Mouse (Mus musculus): ENCODE measurements around the gene Acp2.

Gene Acp2

DNA sequence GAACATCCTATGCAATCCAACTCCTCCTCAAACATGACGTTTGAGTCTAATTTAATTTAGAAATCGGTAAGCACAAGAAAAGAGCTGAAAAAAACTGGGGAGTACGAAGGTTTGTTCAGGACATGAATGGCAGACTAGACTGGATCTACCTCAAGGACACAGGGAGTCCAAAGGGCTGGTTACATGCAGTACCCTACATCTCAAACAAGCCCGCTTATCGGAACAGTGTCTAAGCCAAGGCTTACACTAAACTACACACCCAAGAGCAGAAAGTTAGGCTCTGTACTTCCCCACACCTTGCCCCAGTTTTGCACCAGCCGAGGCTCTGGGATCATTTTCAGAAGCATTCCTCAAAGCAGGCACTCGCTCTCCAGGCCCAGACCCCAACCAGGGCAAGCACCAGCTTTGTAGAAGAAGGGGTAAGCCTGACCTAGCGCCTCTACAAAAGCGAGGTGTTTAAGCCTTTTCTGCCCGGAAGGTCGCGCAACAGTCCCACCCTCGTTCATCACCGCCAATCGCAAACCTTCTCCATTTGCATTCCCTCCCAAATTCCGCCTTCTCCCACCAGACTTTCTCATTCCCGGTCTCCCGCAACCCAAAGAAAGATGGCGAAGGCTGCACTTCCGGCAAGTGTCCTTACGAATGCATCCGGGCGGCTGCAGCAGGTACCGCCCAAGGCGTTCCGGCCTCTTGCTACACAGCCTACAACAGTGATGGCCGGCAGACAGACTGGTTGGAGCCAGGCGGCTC is at the start of gene Acp2, which contains the start of gene Nr1h3:
Gene Acp2, plus strand, starts transcription at position 664 of the 750 bp plus-strand sequence.
Gene Nr1h3, minus strand, starts transcription at position 613 of the 750 bp plus-strand sequence.
- DNase-seq (ENCODE audit: low read depth, low spot score): peak; percentile 95

DNA sequence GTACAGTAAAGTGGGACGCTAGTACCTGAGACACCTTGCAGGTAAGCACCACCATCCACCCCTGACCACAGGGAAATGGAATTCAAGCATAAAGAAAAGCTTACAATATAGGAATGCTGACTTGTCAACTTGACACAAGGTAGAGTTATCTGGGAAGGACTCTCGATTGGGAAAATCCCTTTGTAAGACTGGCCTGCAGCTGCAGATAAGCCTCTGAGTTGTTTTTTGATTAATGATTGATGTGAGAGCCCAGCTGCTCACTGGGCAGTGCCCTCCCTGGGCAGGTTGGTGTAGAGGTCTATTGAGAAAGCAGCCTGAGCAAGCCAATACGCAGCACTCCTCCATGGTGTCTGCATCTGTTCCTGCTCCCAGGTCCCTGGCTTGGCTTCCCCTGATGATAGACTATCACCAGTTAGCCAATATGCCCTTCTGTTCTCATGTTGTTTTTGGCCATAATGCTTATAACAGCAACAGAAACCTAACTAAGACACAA is 49.8 kb upstream of the Acp2 start:
- no peak for DNase-seq (ENCODE audit: low read depth, low spot score)

GRCm38 (mm10) chr2:91154091-91154490 is 48.6 kb upstream of the Acp2 start:
- DNase-seq (ENCODE audit: low read depth, low spot score): no peak

DNA sequence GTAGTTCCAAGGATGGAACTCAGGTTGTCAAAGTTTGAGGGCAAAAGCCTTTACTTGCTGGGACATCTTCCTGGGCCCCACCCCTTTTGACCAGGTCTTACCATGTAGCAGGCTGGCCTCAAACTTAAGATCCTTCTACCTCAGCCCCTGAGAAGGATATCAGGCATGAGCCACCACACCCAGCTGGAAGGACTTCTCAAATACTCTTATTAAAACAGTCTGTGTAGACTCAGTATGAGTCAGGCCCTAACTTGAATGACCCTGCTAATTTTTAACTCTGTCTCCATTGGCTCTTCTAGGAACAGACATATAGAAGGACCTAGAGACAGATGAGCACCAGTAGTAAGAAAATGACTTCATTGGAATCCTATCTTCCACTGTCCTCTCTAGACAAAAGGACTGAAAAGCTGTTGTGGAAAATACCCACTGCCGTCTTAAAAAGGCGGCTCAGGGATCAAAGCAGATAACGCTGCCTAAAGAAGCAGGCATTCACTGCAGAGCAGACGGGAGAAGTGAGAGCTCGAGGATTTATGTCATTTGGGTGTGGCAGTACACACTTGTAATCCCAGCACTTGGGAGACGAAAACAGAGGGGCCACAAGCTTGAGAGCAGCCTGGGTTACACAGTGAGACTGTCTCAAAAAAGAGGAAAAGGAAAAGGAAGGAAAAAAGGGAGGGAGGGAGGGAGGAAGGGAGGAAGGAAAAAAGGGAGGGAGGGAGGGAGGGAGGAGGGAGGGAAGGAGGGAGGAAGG is 45.5 kb upstream of the Acp2 start:
- no peak for DNase-seq (ENCODE audit: low read depth, low spot score)

DNA sequence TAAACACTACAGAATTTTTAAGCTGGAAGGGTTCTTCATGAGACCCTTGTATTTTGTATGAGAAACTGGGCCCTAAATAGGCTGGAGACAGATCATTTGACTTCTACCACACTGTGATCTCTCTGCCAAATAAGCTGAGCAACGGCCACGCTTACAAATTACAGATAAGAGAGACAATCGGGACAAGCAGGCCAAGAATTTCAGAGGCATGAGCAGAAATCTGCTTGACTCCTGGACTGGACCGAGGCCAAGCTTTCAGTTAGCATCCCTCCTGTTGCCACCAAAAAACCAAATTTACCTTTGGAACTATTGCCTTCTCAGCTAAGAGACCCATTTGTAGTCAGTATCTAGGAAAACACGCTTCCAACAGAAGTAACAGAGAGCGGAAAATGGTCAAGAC is 42.1 kb upstream of the Acp2 start:
- DNase-seq (ENCODE audit: low read depth, low spot score): no peak

GRCm38 (mm10) chr2:91162952-91163351 is 39.7 kb upstream of the Acp2 start:
- no peak for DNase-seq (ENCODE audit: low read depth, low spot score)

DNA sequence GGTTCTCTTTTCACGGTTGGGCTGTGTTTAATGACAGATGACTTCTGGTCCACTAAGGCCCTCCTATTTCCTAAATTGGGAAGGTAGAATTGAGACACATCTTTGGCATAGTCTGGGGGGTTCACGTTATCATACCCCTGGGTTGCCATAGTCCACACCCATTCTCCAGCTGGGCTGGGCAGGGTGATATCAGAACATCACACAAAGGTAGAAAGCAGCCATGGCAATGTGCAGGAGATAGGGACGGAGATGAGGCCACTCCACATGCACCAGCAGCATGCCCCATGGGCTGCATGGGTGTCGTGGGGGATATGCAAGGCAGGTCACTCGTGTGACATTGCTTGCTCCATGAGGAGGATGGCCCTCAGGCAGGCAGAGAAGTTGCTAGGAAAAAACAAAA is 39.2 kb upstream of the Acp2 start:
- no peak for DNase-seq (ENCODE audit: low read depth, low spot score)

DNA sequence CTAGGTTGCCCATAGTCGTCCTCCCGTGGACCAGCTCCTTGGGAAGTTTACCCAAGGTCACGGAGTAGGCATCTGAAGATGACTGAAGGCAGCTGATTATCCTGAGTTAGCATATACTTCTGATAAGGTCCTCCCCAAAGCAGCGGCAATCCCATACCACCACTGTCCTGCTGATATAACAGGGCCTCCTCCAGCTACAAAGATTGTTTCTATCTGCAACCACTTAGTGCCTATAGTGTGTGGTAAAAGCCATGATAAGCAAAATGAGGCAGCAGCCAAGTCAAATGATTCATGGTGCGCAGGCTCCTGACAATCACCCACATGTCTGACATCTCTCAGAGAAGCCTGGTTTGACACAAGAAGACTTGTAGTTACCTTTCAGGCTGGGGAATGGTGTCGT is 37.7 kb upstream of the Acp2 start:
- DNase-seq (ENCODE audit: low read depth, low spot score): no peak

- DNase-seq (ENCODE audit: low read depth, low spot score): no peak
Observed at GRCm38 (mm10) chr2:91167629-91168028, 35.1 kb upstream of the Acp2 start.

GRCm38 (mm10) chr2:91169587-91170322 is 32.9 kb upstream of the Acp2 start:
- DNase-seq (ENCODE audit: low read depth, low spot score): no peak

DNA sequence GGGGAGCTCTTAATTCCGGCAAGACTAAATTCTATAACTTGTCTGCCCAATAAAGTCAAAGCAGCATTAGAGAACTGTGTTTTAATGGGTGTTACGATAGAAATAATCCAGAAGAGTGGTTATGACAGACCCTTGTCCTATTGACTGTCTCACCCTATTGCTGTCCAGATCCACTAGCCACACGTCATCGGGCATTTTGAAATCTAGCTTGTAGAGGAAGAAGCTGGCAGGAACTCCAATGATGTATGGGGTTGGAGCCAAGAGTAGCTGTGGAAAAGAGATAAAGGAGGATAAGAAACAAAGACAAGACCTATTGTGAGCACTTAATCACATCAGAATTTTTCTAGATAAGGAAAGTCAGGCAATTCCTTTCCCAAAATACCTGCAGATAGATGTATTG is 27.2 kb upstream of the Acp2 start:
- no peak for DNase-seq (ENCODE audit: low read depth, low spot score)

DNA sequence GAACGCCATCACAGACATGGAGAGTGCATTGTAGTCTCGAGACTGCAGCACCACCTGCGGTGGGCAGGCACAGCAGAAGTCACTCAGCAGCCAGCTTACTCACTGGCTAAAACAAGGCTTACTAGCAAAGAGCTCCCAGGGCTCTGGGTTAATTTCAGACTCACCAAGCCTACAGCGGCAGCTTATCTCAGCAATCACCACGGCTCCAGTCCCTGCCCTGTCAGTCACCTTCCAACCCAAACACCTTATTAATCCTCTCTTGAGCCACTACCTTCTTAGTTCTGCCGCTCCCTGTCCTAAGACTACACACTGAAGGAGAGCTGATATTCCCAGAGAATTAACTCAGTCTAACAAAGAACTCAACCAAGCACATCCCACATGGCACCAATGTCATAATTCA is 26.5 kb upstream of the Acp2 start:
- no peak for DNase-seq (ENCODE audit: low read depth, low spot score)

- no peak for DNase-seq (ENCODE audit: low read depth, low spot score)
Observed at GRCm38 (mm10) chr2:91179825-91180224, 22.9 kb upstream of the Acp2 start.

- no peak for DNase-seq (ENCODE audit: low read depth, low spot score)
Observed at GRCm38 (mm10) chr2:91180706-91181105, 22.0 kb upstream of the Acp2 start.

DNA sequence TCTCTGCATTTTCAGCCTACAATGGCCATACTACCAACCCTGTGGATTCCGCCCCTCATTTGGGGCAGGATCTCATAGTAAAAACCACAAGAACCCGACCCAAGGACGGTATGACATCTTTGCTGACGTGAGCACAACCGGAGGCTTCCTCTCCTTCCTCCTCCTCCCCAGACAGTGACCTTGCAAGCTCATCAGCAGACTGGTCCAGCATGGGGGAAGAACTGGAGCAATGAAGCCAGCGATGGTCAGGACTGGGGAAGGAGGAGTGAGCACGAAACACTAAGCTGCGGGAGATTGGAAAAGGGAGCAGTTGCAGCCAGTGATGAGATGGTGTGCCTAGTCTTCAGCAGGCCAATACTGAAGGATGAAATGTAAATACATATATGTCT is 20.7 kb upstream of the Acp2 start:
- no peak for DNase-seq (ENCODE audit: low read depth, low spot score)

DNA sequence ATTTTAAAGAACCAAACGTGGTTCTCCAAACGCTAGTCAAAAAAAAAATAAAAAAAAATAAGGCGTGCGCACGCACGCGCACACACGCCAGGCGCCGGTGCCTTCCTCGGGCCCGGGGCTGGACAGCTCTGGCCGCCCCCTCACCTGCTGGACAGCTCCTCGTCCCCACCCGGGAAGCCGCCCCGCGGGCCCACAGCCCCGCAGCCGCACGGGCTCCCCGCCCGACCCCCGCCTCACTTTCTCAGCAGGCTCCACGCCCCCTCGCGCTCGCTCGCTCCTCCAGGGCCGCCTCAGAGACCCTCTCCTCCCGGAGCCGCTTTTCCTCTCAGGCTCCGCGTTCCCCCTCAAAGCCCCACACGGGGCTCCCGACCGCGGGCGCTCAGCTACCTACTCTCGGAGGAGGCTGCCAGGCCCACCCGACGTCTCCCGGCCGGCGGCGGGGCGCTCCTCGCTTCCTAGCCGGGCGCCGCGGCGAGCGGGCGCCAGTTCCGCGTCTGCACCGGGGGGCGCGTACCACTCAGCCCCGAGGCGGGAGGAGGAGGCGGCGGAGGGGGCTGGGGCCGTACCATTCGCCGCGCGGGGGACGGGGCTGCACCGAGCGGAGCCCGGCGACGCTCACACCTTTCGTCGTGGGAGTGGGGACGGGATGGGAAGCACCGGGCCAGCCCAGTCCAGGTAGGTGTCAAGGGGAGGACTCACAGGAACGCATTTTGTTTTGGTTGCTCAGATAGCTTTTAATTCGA is 20.1 kb upstream of the Acp2 start:
- DNase-seq (ENCODE audit: low read depth, low spot score): peak; percentile 87

- peak; percentile 99 for DNase-seq (ENCODE audit: low read depth, low spot score)
Observed at GRCm38 (mm10) chr2:91183148-91183513, 19.6 kb upstream of the Acp2 start.

DNA sequence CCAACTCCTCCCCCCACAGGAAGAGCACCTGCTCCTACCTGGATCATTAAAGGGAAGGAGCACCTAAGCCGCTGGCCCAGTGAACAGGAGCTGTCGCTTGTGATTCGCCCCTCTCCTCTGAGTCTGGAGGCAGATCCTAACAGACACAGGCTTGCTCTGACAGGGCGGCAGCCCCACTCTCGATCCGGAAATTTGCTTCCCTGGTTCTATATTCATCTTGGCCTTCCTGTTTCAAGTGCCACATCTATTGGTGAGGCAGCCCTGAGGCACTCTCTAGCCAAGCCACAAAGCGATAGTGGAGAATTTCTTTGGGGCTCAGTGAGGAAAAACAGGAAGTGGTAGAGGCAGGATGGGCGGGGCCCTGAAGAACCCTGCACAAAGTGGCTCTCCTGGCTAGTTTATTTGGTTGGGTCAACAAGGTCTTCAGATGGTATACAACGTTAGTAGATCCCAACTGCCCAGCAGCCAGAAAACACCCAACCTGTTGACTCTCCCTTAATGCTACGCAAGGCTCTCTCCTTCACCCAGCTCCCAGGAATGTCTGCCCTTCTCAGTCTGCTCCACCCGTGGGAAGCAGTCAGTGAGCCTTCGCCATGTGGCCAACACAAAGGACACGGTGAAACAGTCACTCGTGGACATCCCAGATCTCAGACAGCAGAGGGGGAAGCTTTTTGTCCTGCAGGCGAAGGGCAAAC is 18.8 kb upstream of the Acp2 start, which contains the start of gene Madd:
Gene Madd, minus strand, starts transcription at position 127 of the 695 bp plus-strand sequence.
- DNase-seq (ENCODE audit: low read depth, low spot score): no peak

GRCm38 (mm10) chr2:91186208-91186607 is 16.5 kb upstream of the Acp2 start:
- DNase-seq (ENCODE audit: low read depth, low spot score): no peak

GRCm38 (mm10) chr2:91187431-91187830 is 15.3 kb upstream of the Acp2 start:
- DNase-seq (ENCODE audit: low read depth, low spot score): peak; percentile 78

GRCm38 (mm10) chr2:91190501-91190900 is 12.2 kb upstream of the Acp2 start:
- no peak for DNase-seq (ENCODE audit: low read depth, low spot score)
